Mouse (Mus musculus) intestine, postnatal 0 days (tissue): Measurements from ENCODE around the gene St3gal2. TPM values are rescaled to one million over a fixed set of nuclear protein-coding genes. Genes with fewer than 3 reads are reported as not detected.

ENCODE experiments used
- ATAC-seq: fragments of 200-750 bp; cut with Nextera tagmentation; 2 replicates; pipeline ENCODE4 v1.8.0; 2017; ENCODE audit warnings: mild to moderate bottlenecking, moderate TSS enrichment, moderate library complexity
- H3K27ac ChIP-seq: fragments of 300-500 bp; sonication (generic); 2 replicates; pipeline ENCODE4 v1.5.1; 2014; ENCODE audit warnings: mild to moderate bottlenecking, low read depth, low read length, moderate library complexity
- H3K27me3 ChIP-seq: fragments of 300-500 bp; sonication (generic); replicated peaks from 2 replicates; pipeline ENCODE4 v1.6.1; 2014; ENCODE audit warnings: low read length, mixed read lengths; ENCODE audit not compliant: control insufficient read depth, insufficient read depth
- H3K36me3 ChIP-seq: fragments of 300-500 bp; sonication (generic); 2 replicates; pipeline ENCODE4 v1.6.1; 2014; ENCODE audit warnings: mild to moderate bottlenecking, moderate library complexity; ENCODE audit not compliant: control insufficient read depth, insufficient read depth
- H3K4me1 ChIP-seq: fragments of 300-500 bp; sonication (generic); replicated peaks from 2 replicates; pipeline ENCODE4 v1.6.1; 2014; ENCODE audit warnings: antibody characterized with exemption, low read length, mixed read lengths; ENCODE audit not compliant: control insufficient read depth, insufficient read depth
- H3K4me2 ChIP-seq: fragments of 300-500 bp; sonication (generic); replicated peaks from 2 replicates; pipeline ENCODE4 v1.6.1; 2014; ENCODE audit warnings: low read depth, mild to moderate bottlenecking, moderate library complexity
- H3K4me3 ChIP-seq: fragments of 300-500 bp; sonication (generic); 2 replicates; pipeline ENCODE4 v1.5.1; 2014; ENCODE audit warnings: low read depth, low read length
- H3K9ac ChIP-seq: fragments of 300-500 bp; sonication (generic); 2 replicates; pipeline ENCODE4 v1.6.1; 2014; ENCODE audit warnings: mild to moderate bottlenecking, low read depth, low read length
- H3K9me3 ChIP-seq: fragments of 300-500 bp; sonication (generic); 2 replicates; pipeline ENCODE4 v1.6.1; 2016; ENCODE audit warnings: mixed run types; ENCODE audit not compliant: control insufficient read depth
- CTCF ChIP-seq: sonication (generic); IDR thresholded peaks from 2 replicates; pipeline ENCODE4 v1.5.1; 2016; ENCODE audit warnings: low read depth, mild to moderate bottlenecking, control low read depth, antibody characterized with exemption, moderate library complexity
- WGBS: fragments of 180-500 bp; shearing (Covaris S2); extraction: QIAGEN DNeasy Blood & Tissue Kit; methylation state at CpG from one replicate; pipeline ENCODE4 v1.1.7; 2014; 5-methylcytosine and 5-hydroxymethylcytosine counted together
- polyA plus RNA-seq: library from polyadenylated mRNA; unstranded; fragments of >200 nt; fragmentation: Nextera tagmentation; extraction: Ambion mirVana; gene quantifications from 2 replicates; pipeline ENCODE4 v1.2.1, GENCODE M21; 2015

Gene St3gal2
- polyA plus RNA-seq, 1 experiment from 2014 or later: 5.1 TPM

GRCm38 (mm10) chr8:110887551-110887950 is 32.2 kb upstream of the St3gal2 start:
- WGBS: 85% methylated on average over 10 of the region's 10 CpGs

GRCm38 (mm10) chr8:110888441-110888840 is 31.3 kb upstream of the St3gal2 start:
- no peak overlapping the region for H3K4me3 ChIP-seq
- no peak overlapping the region for H3K4me2 ChIP-seq
- ATAC-seq: no peak
- peaks cover 49% of the 10 kb centered on the region for H3K36me3 ChIP-seq
- no peaks in the 10 kb centered on the region for H3K9me3 ChIP-seq
- no peak for TF ChIP-seq CTCF
- 90% methylated on average over 8 of the region's 8 CpGs for WGBS
- H3K4me1 ChIP-seq: no peaks in the 10 kb centered on the region
- no peak overlapping the region for H3K27ac ChIP-seq
- no peaks in the 10 kb centered on the region for H3K27me3 ChIP-seq
- no peak overlapping the region for H3K9ac ChIP-seq

More at GRCm38 (mm10) chr8:110887551-110887950, 32.2 kb upstream of the St3gal2 start:
- TF ChIP-seq CTCF: no peak
- Histone ChIP-seq H3K9ac (no peak overlapping the region), H3K36me3 (peaks cover 58% of the 10 kb centered on the region), H3K27me3 (no peaks in the 10 kb centered on the region), H3K9me3 (no peaks in the 10 kb centered on the region), H3K4me2 (no peak overlapping the region), H3K27ac (no peak overlapping the region), H3K4me1 (no peaks in the 10 kb centered on the region), H3K4me3 (no peak overlapping the region)
- ATAC-seq: no peak

GRCm38 (mm10) chr8:110888860-110889259 is 30.9 kb upstream of the St3gal2 start:
- Histone ChIP-seq H3K9me3 (no peaks in the 10 kb centered on the region), H3K9ac (no peak overlapping the region), H3K4me1 (no peaks in the 10 kb centered on the region), H3K27ac (no peak overlapping the region), H3K27me3 (no peaks in the 10 kb centered on the region), H3K4me2 (no peak overlapping the region), H3K4me3 (no peak overlapping the region), H3K36me3 (peaks cover 45% of the 10 kb centered on the region)
- 88% methylated on average over 16 of the region's 16 CpGs for WGBS
- TF ChIP-seq CTCF: no peak
- no peak for ATAC-seq

GRCm38 (mm10) chr8:110889904-110890470 is 29.7 kb upstream of the St3gal2 start:
- H3K27ac ChIP-seq: no peak overlapping the region
- H3K4me2 ChIP-seq: no peak overlapping the region
- peaks cover 42% of the 10 kb centered on the region for H3K36me3 ChIP-seq
- H3K9me3 ChIP-seq: no peaks in the 10 kb centered on the region
- TF ChIP-seq CTCF: no peak
- no peaks in the 10 kb centered on the region for H3K4me1 ChIP-seq
- no peak overlapping the region for H3K9ac ChIP-seq
- no peak for ATAC-seq
- no peaks in the 10 kb centered on the region for H3K27me3 ChIP-seq
- 67% methylated on average over 12 of the region's 12 CpGs for WGBS
- H3K4me3 ChIP-seq: no peak overlapping the region

GRCm38 (mm10) chr8:110892040-110892439 is 27.7 kb upstream of the St3gal2 start:
- WGBS: 91% methylated on average over 7 of the region's 7 CpGs
- Histone ChIP-seq H3K9ac (no peak overlapping the region), H3K36me3 (peaks cover 32% of the 10 kb centered on the region), H3K4me2 (no peak overlapping the region), H3K27ac (no peak overlapping the region), H3K4me1 (no peaks in the 10 kb centered on the region), H3K4me3 (no peak overlapping the region), H3K27me3 (no peaks in the 10 kb centered on the region), H3K9me3 (no peaks in the 10 kb centered on the region)
- no peak for ATAC-seq
- no peak for TF ChIP-seq CTCF

GRCm38 (mm10) chr8:110892913-110893312 is 26.8 kb upstream of the St3gal2 start:
- Histone ChIP-seq H3K9ac (no peak overlapping the region), H3K9me3 (no peaks in the 10 kb centered on the region), H3K27ac (no peak overlapping the region), H3K36me3 (peaks cover 26% of the 10 kb centered on the region), H3K4me2 (no peak overlapping the region), H3K27me3 (no peaks in the 10 kb centered on the region), H3K4me1 (no peaks in the 10 kb centered on the region), H3K4me3 (no peak overlapping the region)
- no peak for ATAC-seq
- no peak for TF ChIP-seq CTCF
- 86% methylated on average over 2 of the region's 2 CpGs for WGBS

GRCm38 (mm10) chr8:110894851-110895250 is 24.9 kb upstream of the St3gal2 start:
- no peak for ATAC-seq
- Histone ChIP-seq H3K9ac (no peak overlapping the region), H3K9me3 (no peaks in the 10 kb centered on the region), H3K4me2 (no peak overlapping the region), H3K4me1 (no peaks in the 10 kb centered on the region), H3K36me3 (peaks cover 21% of the 10 kb centered on the region), H3K27me3 (no peaks in the 10 kb centered on the region), H3K4me3 (no peak overlapping the region), H3K27ac (no peak overlapping the region)
- WGBS: 85% methylated on average over 10 of the region's 10 CpGs
- TF ChIP-seq CTCF: no peak
